Mouse (Mus musculus): ENCODE results near the gene Gabrd. TPM values are rescaled to one million over a fixed set of nuclear protein-coding genes. Genes with fewer than 3 reads are reported as not detected.

Gene Gabrd
- polyA plus RNA-seq (2015; fragmentation: Nextera tagmentation; extraction: Ambion mirVana) = 0.24 and 0.68 TPM in 2 replicates

- WGBS = 3% methylated on average over 40 of the region's 57 CpGs
- Histone ChIP-seq H3K36me3 (ENCODE audit: insufficient read depth, low read length) (no peaks in the 10 kb centered on the region), H3K4me1 (ENCODE audit: insufficient read depth, low read depth, low read length) (0 out of 2 replicates have a peak, but pooled peaks cover 3% of the 10 kb centered on the region), H3K4me3 (ENCODE audit: low read depth, low read length) (peak within 1 kb of the TSS; percentile 15; the same call in 1 of the 2 replicates), H3K27me3 (replicated peaks; ENCODE audit: insufficient read depth, low read length) (peaks cover 9% of the 10 kb centered on the region; the same call in 1 of the 2 replicates), H3K9me3 (ENCODE audit: low read length) (no peaks in the 10 kb centered on the region), H3K4me2 (replicated peaks; ENCODE audit: low read depth, low read length) (peak within 1 kb of the TSS; percentile 51), H3K27ac (ENCODE audit: low read length) (no peak within 1 kb of the TSS), H3K9ac (replicated peaks; ENCODE audit: low read depth) (no peak within 1 kb of the TSS)
- TF ChIP-seq CTCF (IDR thresholded peaks at IDR 0.05) = no peak
- TF ChIP-seq EP300 (IDR thresholded peaks at IDR 0.05) = no peak
- peak; percentile 70 for ATAC-seq
- peak; percentile 40 for DNase-seq (ENCODE audit: low spot score)
Measured at GRCm38 (mm10) chr4:155397511-155398221, at the start of gene Gabrd. Gene Gabrd (minus strand): TSS chr4:155398112.

- no peak for ATAC-seq
- no peak for DNase-seq (ENCODE audit: low spot score)
- Histone ChIP-seq H3K4me1 (ENCODE audit: insufficient read depth, low read depth, low read length) (no peaks in the 10 kb centered on the region), H3K27me3 (replicated peaks; ENCODE audit: insufficient read depth, low read length) (no peaks in the 10 kb centered on the region), H3K36me3 (ENCODE audit: insufficient read depth, low read length) (no peaks in the 10 kb centered on the region), H3K4me2 (replicated peaks; ENCODE audit: low read depth, low read length) (no peak overlapping the region), H3K9me3 (ENCODE audit: low read length) (no peaks in the 10 kb centered on the region), H3K27ac (ENCODE audit: low read length) (no peak overlapping the region), H3K4me3 (ENCODE audit: low read depth, low read length) (no peak overlapping the region), H3K9ac (replicated peaks; ENCODE audit: low read depth) (no peak overlapping the region)
- TF ChIP-seq CTCF (IDR thresholded peaks at IDR 0.05) = no peak
- TF ChIP-seq EP300 (IDR thresholded peaks at IDR 0.05) = no peak
- 58% methylated on average over 3 of the region's 3 CpGs for WGBS
Measured at GRCm38 (mm10) chr4:155442808-155443207, 44.9 kb upstream of the Gabrd start.

GRCm38 (mm10) chr4:155433993-155434392 is 36.1 kb upstream of the Gabrd start:
- WGBS = 60% methylated on average over 5 of the region's 5 CpGs
- H3K9ac ChIP-seq (replicated peaks; ENCODE audit: low read depth) = no peak overlapping the region
- no peak overlapping the region for H3K4me3 ChIP-seq (ENCODE audit: low read depth, low read length)
- no peak overlapping the region for H3K4me2 ChIP-seq (replicated peaks; ENCODE audit: low read depth, low read length)
- TF ChIP-seq CTCF (IDR thresholded peaks at IDR 0.05) (no peak), EP300 (IDR thresholded peaks at IDR 0.05) (no peak)
- no peaks in the 10 kb centered on the region for H3K27me3 ChIP-seq (replicated peaks; ENCODE audit: insufficient read depth, low read length)
- H3K4me1 ChIP-seq (ENCODE audit: insufficient read depth, low read depth, low read length) = no peaks in the 10 kb centered on the region
- no peak overlapping the region for H3K27ac ChIP-seq (ENCODE audit: low read length)
- no peaks in the 10 kb centered on the region for H3K9me3 ChIP-seq (ENCODE audit: low read length)
- no peaks in the 10 kb centered on the region for H3K36me3 ChIP-seq (ENCODE audit: insufficient read depth, low read length)
- ATAC-seq (no peak), DNase-seq (ENCODE audit: low spot score) (no peak)

GRCm38 (mm10) chr4:155432358-155432757 is 34.4 kb upstream of the Gabrd start:
- no peaks in the 10 kb centered on the region for H3K9me3 ChIP-seq (ENCODE audit: low read length)
- WGBS = 74% methylated on average over 6 of the region's 6 CpGs
- H3K4me3 ChIP-seq (ENCODE audit: low read depth, low read length) = no peak overlapping the region
- H3K36me3 ChIP-seq (ENCODE audit: insufficient read depth, low read length) = no peaks in the 10 kb centered on the region
- no peak for ATAC-seq
- H3K27ac ChIP-seq (ENCODE audit: low read length) = no peak overlapping the region
- TF ChIP-seq CTCF (IDR thresholded peaks at IDR 0.05) (no peak), EP300 (IDR thresholded peaks at IDR 0.05) (no peak)
- H3K27me3 ChIP-seq (replicated peaks; ENCODE audit: insufficient read depth, low read length) = no peaks in the 10 kb centered on the region
- no peak for DNase-seq (ENCODE audit: low spot score)
- H3K4me1 ChIP-seq (ENCODE audit: insufficient read depth, low read depth, low read length) = no peaks in the 10 kb centered on the region
- H3K9ac ChIP-seq (replicated peaks; ENCODE audit: low read depth) = no peak overlapping the region
- H3K4me2 ChIP-seq (replicated peaks; ENCODE audit: low read depth, low read length) = no peak overlapping the region

GRCm38 (mm10) chr4:155429202-155429601 is 31.3 kb upstream of the Gabrd start:
- no peak for DNase-seq (ENCODE audit: low spot score)
- Histone ChIP-seq H3K9ac (replicated peaks; ENCODE audit: low read depth) (no peak overlapping the region), H3K4me3 (ENCODE audit: low read depth, low read length) (no peak overlapping the region), H3K4me2 (replicated peaks; ENCODE audit: low read depth, low read length) (no peak overlapping the region), H3K9me3 (ENCODE audit: low read length) (no peaks in the 10 kb centered on the region), H3K27me3 (replicated peaks; ENCODE audit: insufficient read depth, low read length) (no peaks in the 10 kb centered on the region), H3K4me1 (ENCODE audit: insufficient read depth, low read depth, low read length) (no peaks in the 10 kb centered on the region), H3K27ac (ENCODE audit: low read length) (no peak overlapping the region), H3K36me3 (ENCODE audit: insufficient read depth, low read length) (no peaks in the 10 kb centered on the region)
- 70% methylated on average over 3 of the region's 3 CpGs for WGBS
- no peak for ATAC-seq
- TF ChIP-seq EP300 (IDR thresholded peaks at IDR 0.05) (no peak), CTCF (IDR thresholded peaks at IDR 0.05) (no peak)

- Histone ChIP-seq H3K4me2 (replicated peaks; ENCODE audit: low read depth, low read length) (no peak overlapping the region), H3K9ac (replicated peaks; ENCODE audit: low read depth) (no peak overlapping the region), H3K27me3 (replicated peaks; ENCODE audit: insufficient read depth, low read length) (no peaks in the 10 kb centered on the region), H3K36me3 (ENCODE audit: insufficient read depth, low read length) (no peaks in the 10 kb centered on the region), H3K27ac (ENCODE audit: low read length) (no peak overlapping the region), H3K9me3 (ENCODE audit: low read length) (no peaks in the 10 kb centered on the region), H3K4me3 (ENCODE audit: low read depth, low read length) (no peak overlapping the region), H3K4me1 (ENCODE audit: insufficient read depth, low read depth, low read length) (no peaks in the 10 kb centered on the region)
- ATAC-seq (no peak), DNase-seq (ENCODE audit: low spot score) (no peak)
- TF ChIP-seq CTCF (IDR thresholded peaks at IDR 0.05) (no peak), EP300 (IDR thresholded peaks at IDR 0.05) (no peak)
Measured at GRCm38 (mm10) chr4:155428442-155428841, 30.5 kb upstream of the Gabrd start.
